Mouse (Mus musculus) ovary, adult 10 weeks (tissue): Measurements from ENCODE around the gene Cntd1. TPM values are rescaled to one million over a fixed set of nuclear protein-coding genes. Genes with fewer than 3 reads are reported as not detected.

Source experiments
- polyA plus RNA-seq: library from polyadenylated mRNA; stranded (reverse); fragments of 350-450 nt; fragmentation: Illumina TruSeq; extraction: RNeasy Lipid Tissue Mini Kit (QIAGEN cat#74804); gene quantifications from one replicate; pipeline ENCODE4 v1.2.3, GENCODE M21; 2014

The Cntd1 gene
- 1.3 TPM for polyA plus RNA-seq

DNA sequence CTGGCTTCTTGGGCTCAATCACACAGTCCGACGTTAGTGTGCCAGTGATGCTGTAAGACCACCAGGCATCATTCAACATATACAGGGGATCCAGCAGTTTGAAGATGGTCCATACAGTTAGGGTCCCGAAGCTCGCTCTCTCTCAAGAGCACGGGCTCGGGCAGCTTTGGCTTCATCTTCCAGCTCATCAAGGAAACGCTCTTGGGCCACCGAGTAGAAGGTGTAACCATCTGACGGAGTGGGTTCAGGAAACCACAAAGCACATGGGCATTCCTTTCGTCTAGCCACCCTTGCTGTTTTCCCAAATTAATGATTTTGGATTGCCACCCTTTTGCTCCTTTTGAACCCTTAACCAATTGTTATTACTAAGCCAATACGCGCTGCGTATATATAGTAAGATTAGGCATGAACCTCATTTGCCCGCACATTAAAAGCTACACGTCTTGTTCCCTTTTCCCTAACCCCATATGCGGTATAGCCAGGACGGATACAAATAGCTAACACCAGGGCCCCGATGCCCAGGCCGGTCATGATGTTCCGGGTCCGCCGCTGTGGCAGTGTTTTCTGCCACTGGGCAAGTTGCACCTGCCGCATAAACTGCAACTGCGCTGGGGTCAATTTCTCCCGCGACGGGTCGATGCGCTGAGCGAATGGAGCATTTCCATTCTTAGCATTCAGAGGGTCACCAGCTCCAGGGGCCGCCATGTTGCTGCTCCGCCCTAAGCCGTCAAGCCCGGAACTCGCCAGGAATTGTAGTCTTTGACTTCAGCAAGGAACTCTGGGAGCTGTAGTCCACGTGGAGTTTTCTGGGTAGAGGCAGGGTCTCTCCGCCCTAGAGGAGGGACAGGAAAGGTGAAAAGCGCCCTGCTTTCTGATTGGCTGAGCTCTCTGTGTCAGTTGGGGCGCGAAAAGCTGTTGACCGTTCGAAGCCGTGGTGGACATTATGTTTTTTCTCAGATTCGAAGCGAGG is at the start of gene Cntd1, which contains the start of gene Coa3:
Cntd1 (plus strand) TSS at position 790 of the 970 bp plus-strand sequence.
Coa3 (minus strand) TSS at position 892 of the 970 bp plus-strand sequence.

DNA sequence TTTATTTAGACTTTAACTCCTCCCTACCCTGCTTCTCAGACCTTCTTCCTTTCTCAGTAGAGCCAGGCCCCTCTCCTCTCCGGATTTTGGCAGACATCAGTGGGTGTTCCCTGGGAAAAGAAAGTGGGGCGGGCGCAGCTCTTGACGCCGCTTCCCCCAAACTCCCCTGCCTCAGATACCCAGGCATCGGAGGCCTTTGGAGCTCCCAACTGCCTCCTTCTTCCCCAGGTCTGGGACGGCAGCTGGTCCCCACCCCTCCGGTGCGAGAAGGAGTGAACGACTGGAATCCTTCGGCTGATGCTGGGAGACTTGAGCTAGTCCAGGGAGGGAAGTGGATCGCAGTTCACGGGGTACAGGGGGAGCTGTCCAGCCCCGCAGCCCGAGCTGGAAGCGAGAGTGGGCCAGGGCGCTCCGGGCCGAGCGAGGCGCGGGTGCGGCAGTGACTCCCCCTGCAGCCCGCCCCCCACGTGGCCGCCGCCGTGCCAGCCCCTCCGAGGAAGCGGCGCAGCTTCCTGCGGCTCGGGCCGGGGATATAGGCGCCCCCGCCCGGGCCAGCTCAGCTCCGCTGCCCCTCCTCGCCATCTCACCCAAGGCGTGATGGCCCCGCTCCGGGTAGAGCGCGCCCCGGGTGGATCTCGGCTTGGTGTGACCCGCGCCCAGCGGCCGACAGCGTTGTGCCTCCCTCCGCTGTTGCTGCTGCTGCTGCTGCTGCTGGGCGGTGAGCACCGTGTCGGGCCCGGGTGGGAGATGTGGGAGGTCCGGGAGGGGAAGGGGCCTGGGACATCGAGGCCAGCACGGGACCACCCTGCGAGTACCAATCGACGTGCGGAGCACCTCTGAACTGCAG is 32.7 kb upstream of the Cntd1 start, which contains the start of gene Ramp2:
Ramp2 (plus strand) TSS at position 174 of the 847 bp plus-strand sequence.

DNA sequence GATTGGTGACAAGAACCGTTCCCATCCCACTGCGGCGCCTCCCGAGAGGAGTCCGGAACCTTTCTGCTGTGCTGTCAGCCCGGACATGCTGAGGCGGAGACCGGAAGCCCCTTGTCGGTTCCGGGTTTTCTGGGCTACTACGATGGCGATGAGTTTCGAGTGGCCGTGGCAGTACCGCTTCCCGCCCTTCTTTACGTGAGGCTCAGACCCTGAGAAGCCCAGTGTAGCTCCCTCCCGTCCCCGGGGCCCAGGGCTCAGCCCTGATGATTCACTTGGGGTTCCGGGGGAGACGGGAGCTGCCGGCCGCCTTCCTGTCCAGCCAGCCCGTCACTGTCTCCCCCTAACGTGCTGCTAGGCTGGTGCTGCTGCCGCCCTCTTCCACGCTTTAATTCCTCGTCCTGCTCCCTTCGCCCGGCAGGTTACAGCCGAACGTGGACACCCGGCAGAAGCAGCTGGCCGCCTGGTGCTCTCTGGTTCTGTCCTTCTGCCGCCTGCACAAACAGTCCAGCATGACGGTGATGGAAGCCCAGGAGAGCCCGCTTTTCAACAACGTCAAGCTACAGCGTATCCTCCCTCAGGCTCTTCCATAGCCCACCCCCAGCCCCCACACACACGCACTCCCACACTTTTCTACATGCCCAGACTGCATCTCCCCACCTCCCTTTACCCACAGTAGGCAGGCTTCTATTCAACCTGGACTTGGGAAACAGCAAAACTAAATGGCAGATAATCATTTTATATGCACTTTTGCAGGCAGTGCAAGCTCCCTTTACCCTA is 25.0 kb upstream of the Cntd1 start, which contains the start of gene Vps25:
Vps25 (plus strand) TSS at position 95 of the 777 bp plus-strand sequence.

DNA sequence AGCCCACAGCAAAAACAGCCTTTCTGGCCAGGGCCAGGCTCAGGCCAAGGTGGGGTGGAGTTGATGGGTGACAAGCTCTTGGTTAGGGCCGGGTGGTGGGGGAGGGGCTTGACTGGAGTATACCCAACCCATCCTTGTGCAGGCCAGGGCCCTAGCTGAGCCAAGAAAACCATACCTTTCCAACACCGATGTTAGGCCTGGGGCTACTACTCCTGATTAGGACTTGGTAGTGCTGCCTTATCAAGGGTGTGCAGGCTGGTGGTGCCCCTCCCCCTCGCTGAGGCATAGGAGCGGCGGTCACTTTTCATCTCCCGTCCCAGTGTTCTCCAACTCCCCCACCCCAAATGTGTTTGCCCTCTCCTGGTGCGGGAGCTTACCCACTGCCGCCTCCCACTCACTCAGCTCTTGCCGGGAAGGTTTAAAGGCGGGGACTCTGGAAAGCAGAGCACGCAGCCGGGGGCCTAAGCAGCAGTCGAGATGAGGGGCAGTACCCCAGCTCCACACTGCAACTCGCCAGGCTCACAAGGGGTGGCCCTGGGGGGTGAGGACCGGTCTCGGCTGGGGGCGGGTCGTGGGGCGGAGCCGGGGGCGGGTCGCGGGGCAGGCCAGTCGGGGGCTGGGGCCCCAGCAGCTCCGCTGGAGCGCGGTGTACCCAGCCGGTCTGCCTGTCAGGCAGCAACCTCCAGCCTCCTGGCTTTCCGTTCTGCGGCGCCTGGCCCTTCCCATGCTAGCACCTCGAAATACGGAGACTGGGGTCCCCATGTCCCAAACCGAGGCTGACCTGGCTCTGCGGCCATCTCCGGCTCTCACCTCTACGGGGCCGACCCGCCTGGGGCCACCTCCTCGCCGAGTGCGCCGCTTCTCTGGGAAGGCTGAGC is 18.6 kb upstream of the Cntd1 start, which contains the start of gene Wnk4:
Wnk4 (plus strand) TSS at position 620 of the 878 bp plus-strand sequence.

DNA sequence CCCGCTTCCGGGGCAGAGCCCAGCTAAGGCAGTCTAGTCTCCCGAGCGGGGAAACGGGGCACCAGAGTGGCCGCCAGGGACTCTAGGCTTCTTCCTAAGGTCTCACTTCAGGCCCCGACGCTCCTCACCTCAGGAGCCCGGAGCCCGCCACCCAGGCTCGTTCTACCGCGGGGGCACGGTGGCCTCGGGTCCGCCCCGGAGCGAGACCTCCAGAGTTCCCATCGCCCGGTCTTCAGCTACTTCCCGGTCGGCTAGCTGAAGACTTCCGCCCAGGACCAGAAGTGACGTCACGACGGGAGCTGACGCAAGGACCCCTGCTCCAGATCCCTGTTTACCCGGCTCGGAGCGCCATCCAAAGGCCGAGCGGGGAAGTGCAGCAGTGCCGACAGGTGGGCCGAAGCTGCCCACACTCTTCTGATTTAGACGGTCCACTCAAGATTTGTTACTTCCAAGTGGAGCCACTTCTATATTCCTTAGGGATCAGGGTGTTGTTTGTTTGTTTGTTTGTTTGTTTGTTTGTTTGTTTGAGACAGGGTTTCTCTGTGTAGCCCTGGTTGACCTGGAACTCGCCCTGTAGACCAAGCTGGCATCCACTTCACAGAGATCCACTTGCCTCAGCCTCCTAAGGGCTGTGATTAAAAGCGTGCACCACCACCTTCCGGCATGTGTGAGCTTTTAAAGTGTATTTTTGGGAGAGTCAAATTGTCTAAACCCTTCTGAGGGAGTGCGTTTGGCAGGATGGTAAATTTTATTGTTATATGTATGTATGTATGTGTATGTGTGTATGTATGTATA is 23.4 kb downstream of the Cntd1 start, which contains the start of gene Becn1:
Becn1 (minus strand) TSS at position 283 of the 795 bp plus-strand sequence.

DNA sequence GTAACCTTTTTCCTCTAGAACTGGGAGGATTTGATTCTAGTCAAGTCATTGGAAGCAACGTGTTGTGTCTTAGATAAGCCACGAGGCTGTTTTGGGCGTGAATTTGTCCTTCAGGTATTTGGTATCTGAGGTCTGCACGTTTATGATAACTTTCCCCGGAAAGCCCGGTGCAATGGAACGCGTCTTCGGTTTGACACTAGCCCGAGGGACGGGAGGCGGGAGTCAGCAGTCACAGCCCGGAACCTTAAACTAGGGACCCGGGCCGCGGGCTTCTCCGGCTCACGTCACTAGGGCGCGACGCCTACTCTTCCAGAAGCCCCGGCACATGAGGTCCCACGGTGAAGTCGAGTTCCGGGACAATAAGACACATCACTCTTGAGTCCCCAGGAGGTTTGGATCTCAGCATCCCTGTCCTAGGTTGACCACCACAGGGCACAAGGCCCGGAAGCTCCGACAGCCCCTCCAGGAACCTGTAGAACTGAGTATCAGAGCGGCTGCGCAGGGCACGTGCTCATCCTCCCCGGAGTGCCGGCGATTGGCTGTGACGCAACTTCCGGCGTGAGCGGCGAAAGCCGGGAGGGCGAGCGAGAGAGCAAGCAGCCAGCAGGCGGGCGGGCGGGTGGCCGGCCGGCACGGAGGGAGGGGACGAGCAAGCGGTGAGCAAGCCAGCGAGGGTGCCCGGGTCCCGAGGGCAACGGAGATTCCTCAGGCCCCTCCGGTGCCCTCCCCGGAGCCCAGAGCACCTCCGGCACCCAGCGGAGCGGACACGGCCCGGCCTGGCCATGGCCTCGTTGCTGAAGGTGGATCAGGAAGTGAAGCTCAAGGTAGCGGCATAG is 37.1 kb downstream of the Cntd1 start, which contains the start of gene Psme3:
Psme3 (plus strand) TSS at position 549 of the 836 bp plus-strand sequence.

DNA sequence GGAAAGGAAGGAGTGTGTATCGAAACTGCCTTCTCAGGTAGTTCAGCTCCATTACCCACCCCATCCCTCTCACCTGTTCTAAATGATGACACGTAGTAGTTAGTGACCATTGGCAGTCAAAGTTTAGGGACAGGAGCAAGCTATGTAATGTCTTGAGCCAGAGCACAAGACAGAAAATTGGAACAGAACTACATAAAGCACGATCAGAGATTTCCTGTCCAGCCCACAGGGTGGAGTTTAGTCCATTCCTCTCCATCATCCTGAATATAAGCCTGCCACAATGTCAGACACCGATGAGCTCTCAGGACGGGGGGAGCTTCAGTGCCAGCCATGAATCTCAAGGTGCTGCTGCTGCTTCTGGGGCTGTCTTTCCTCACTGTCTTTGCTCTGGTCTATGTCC is 46.0 kb downstream of the Cntd1 start, which contains the start of gene Aoc2:
Aoc2 (plus strand) TSS at position 301 of the 400 bp plus-strand sequence.

DNA sequence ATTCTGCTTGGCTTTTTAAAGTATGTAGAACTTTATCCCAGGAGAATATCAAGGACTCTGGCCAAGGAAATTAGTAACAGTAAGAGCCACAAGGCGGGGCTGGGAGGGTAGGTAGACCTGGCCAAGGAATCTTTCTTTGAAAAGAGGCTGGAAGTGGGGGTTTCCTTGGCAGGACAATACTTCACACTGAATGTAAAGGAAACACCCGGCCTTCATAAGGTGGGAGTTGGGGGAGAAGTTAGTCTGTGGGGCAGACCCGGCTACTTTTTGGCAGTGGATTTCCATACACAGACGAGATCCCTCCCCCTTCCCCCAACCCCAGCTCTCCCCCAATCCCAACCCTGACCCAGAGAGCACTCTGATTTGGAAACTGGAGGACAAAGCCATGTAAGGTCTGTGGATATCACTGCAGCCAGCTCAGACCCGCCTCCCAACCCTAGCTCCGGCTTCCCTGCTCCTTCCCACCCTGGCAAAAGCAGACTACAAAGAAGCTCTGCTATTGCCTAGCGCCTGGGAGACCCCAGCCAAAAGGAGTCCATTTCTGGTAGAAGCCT is 51.6 kb downstream of the Cntd1 start, which contains the start of gene Aoc3:
Aoc3 (plus strand) TSS at position 235 of the 554 bp plus-strand sequence.

Other genes starting within 250 kb of the Cntd1 start
- gene Naglu, start 209.0 kb upstream of the Cntd1 start, polyA plus RNA-seq, result 1.3 TPM
- 159 TPM for gene Hsd17b1, start 200.6 kb upstream of the Cntd1 start, polyA plus RNA-seq
- 6.9 TPM for gene Coasy, start 196.4 kb upstream of the Cntd1 start, polyA plus RNA-seq
- gene Mlx, start 191.7 kb upstream of the Cntd1 start, polyA plus RNA-seq, result 28.9 TPM
- 10.6 TPM for gene Psmc3ip, start 183.6 kb upstream of the Cntd1 start, polyA plus RNA-seq
- gene Retreg3, start 159.1 kb upstream of the Cntd1 start, polyA plus RNA-seq, result 48.5 TPM
- gene Tubg1, start 159.1 kb upstream of the Cntd1 start, polyA plus RNA-seq, result 1.2 TPM
- gene Tubg2, start 123.1 kb upstream of the Cntd1 start, polyA plus RNA-seq, result not detected
- 0.48 TPM for gene Cntnap1, start 108.5 kb upstream of the Cntd1 start, polyA plus RNA-seq
- 0.48 TPM for gene Plekhh3, start 107.7 kb upstream of the Cntd1 start, polyA plus RNA-seq
- gene Ccr10, start 103.6 kb upstream of the Cntd1 start, polyA plus RNA-seq, result not detected
- gene Ezh1, start 52.5 kb upstream of the Cntd1 start, polyA plus RNA-seq, result 28.3 TPM
- 10.1 TPM for gene Ramp2, start 33.0 kb upstream of the Cntd1 start, polyA plus RNA-seq
- gene Vps25, start 25.3 kb upstream of the Cntd1 start, polyA plus RNA-seq, result 62.5 TPM
- not detected for gene Wnk4, start 18.4 kb upstream of the Cntd1 start, polyA plus RNA-seq
- 3.5 TPM for gene Coa3, start 102 bp downstream of the Cntd1 start, polyA plus RNA-seq
- gene Becn1, start 23.3 kb downstream of the Cntd1 start, polyA plus RNA-seq, result 83.0 TPM
- 240 TPM for gene Psme3, start 37.2 kb downstream of the Cntd1 start, polyA plus RNA-seq
- 0.26 TPM for gene Aoc2, start 46.1 kb downstream of the Cntd1 start, polyA plus RNA-seq
- 59.7 TPM for gene Aoc3, start 51.6 kb downstream of the Cntd1 start, polyA plus RNA-seq
- not detected for gene G6pc, start 88.5 kb downstream of the Cntd1 start, polyA plus RNA-seq
- 8.1 TPM for gene Aarsd1, start 138.6 kb downstream of the Cntd1 start, polyA plus RNA-seq
- not detected for gene Gm27029, start 145.8 kb downstream of the Cntd1 start, polyA plus RNA-seq
- gene Rundc1, start 146.1 kb downstream of the Cntd1 start, polyA plus RNA-seq, result 3.1 TPM
- gene Ptges3l, start 146.3 kb downstream of the Cntd1 start, polyA plus RNA-seq, result 3.0 TPM
- 91.3 TPM for gene Rpl27, start 163.3 kb downstream of the Cntd1 start, polyA plus RNA-seq
- gene Ifi35, start 169.4 kb downstream of the Cntd1 start, polyA plus RNA-seq, result 0.68 TPM
- gene Rnd2, start 186.0 kb downstream of the Cntd1 start, polyA plus RNA-seq, result 31.6 TPM
- 1.8 TPM for gene Vat1, start 187.2 kb downstream of the Cntd1 start, polyA plus RNA-seq